Mouse (Mus musculus) forebrain, embryonic 16.5 days (tissue): Measurements from ENCODE around the gene Mapk10. TPM values are rescaled to one million over a fixed set of nuclear protein-coding genes. Genes with fewer than 3 reads are reported as not detected.
A peak's percentile ranks its signal among the peaks of the same experiment; 100 is the strongest.

Experiments
- ATAC-seq: fragments of 200-750 bp; cut with Nextera tagmentation; 2 replicates; pipeline ENCODE4 v1.8.0; 2017; ENCODE audit warnings: mild to moderate bottlenecking, moderate library complexity
- H3K27ac ChIP-seq: fragments of 300-500 bp; sonication (generic); 2 replicates; pipeline ENCODE4 v1.5.1; 2014; ENCODE audit warnings: low read length, control low read depth
- H3K27me3 ChIP-seq: fragments of 300-500 bp; sonication (generic); replicated peaks from 2 replicates; pipeline ENCODE4 v1.6.1; 2014; ENCODE audit warnings: low read length; ENCODE audit not compliant: control insufficient read depth, insufficient read depth
- H3K36me3 ChIP-seq: fragments of 300-500 bp; sonication (generic); 2 replicates; pipeline ENCODE4 v1.6.1; 2014; ENCODE audit not compliant: control insufficient read depth, insufficient read depth
- H3K4me1 ChIP-seq: fragments of 300-500 bp; sonication (generic); replicated peaks from 2 replicates; pipeline ENCODE4 v1.6.1; 2014; ENCODE audit warnings: low read length; ENCODE audit not compliant: control insufficient read depth, insufficient read depth
- H3K4me2 ChIP-seq: fragments of 300-500 bp; sonication (generic); 2 replicates; pipeline ENCODE4 v1.6.1; 2014; ENCODE audit warnings: mild to moderate bottlenecking, low read length, control low read depth
- H3K4me3 ChIP-seq: fragments of 300-500 bp; sonication (generic); replicated peaks from 2 replicates; pipeline ENCODE4 v1.5.1; 2014; ENCODE audit warnings: mild to moderate bottlenecking, low read length, control low read depth
- H3K9ac ChIP-seq: fragments of 300-500 bp; sonication (generic); replicated peaks from 2 replicates; pipeline ENCODE4 v1.6.1; 2014; ENCODE audit warnings: low read depth, low read length, control low read depth
- H3K9me3 ChIP-seq: fragments of 300-500 bp; sonication (generic); 2 replicates; pipeline ENCODE4 v1.6.1; 2016; ENCODE audit warnings: low read length; ENCODE audit not compliant: control insufficient read depth
- WGBS: fragments of 180-500 bp; shearing (Covaris S2); extraction: QIAGEN DNeasy Blood & Tissue Kit; methylation state at CpG from one replicate; pipeline ENCODE4 v1.1.7; 2014; 5-methylcytosine and 5-hydroxymethylcytosine counted together
- polyA plus RNA-seq: library from polyadenylated mRNA; unstranded; fragments of >200 nt; fragmentation: Nextera tagmentation; extraction: Ambion mirVana; gene quantifications from 2 replicates; pipeline ENCODE4 v1.2.1, GENCODE M21; 2015

Mapk10 gene
- polyA plus RNA-seq, 1 experiment from 2014 or later: 96.2 TPM

DNA sequence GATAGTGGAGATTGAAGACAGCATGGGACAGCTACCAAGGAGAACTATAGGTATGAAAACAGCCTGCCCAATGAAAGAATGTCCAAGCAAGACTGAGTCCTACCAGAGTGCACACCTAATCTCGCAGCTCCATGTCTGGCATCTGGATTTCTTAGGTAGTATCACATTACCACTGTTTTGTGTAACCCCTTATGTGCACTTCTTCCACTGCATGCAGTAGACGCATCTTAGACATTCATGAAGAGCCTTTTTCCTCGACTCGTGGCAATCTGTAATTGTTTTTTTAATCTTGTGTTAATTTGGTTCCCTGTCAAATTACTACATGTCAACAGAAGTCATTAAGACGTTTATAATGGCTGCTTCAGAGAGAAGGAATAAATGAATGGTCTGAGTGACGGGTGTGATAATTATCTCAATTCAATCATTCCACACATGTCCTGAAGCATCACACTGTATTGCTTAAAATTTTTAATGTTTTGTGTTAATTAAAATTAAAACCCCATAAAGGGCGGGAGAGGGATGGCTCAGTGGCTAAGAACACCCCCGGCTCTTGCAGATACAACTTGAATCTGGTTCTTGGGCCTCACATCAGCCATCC lies 160.7 kb downstream of the Mapk10 start:
- 28% methylated on average over 8 of the region's 8 CpGs for WGBS
- Histone ChIP-seq H3K27ac (no peak overlapping the region), H3K9ac (no peak overlapping the region), H3K4me2 (no peak overlapping the region), H3K27me3 (no peaks in the 10 kb centered on the region), H3K4me3 (no peak overlapping the region), H3K36me3 (no peaks in the 10 kb centered on the region), H3K4me1 (peaks cover 8% of the 10 kb centered on the region), H3K9me3 (no peaks in the 10 kb centered on the region)
- peak; percentile 82 for ATAC-seq

GRCm38 (mm10) chr5:103048011-103048410 lies 163.1 kb downstream of the Mapk10 start:
- Histone ChIP-seq H3K4me3 (no peak overlapping the region), H3K4me2 (no peak overlapping the region), H3K9ac (no peak overlapping the region), H3K4me1 (peaks cover 8% of the 10 kb centered on the region), H3K9me3 (no peaks in the 10 kb centered on the region), H3K27me3 (no peaks in the 10 kb centered on the region), H3K36me3 (no peaks in the 10 kb centered on the region), H3K27ac (no peak overlapping the region)
- WGBS: 91% methylated on average over 4 of the region's 4 CpGs
- ATAC-seq: no peak

- ATAC-seq: no peak
- 97% methylated on average over 3 of the region's 3 CpGs for WGBS
- H3K9me3 ChIP-seq: no peaks in the 10 kb centered on the region
Observed at GRCm38 (mm10) chr5:103037752-103038151, 173.4 kb downstream of the Mapk10 start.

DNA sequence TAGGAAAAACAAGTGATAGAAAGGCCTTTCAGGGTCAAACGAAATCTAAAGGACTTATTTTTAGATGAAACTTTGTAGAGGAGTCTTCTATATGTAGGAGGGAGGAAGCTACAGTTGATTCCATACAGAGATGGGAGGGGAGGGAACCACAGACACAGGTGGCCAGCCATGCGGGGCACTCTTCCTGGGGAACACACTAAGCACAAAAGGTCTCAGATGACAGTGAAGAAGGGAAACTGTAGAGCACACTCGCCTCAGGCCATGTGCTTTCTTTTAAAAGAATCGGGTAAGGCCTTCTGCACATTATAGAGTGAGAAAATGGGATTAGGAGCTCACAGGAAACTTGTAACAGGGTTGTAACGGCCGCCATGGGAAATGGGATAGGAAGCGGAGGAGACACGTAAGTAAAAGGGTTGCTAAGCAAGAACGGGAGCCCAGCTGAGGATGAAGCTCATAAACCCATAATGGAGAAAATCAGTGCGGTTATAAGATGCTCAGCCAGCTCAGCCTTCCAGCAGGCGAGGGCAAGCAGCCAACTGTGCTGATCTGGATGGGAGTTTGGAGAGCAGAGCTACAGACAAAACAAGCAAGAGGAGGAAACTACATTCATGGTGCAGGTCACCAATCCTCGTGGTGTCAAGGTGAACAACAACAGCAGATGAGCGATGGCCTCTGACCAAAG lies 182.1 kb downstream of the Mapk10 start:
- Histone ChIP-seq H3K36me3 (no peaks in the 10 kb centered on the region), H3K4me2 (no peak overlapping the region), H3K27me3 (no peaks in the 10 kb centered on the region), H3K27ac (peak overlapping the region; percentile 56), H3K4me1 (peaks cover 13% of the 10 kb centered on the region), H3K4me3 (no peak overlapping the region), H3K9ac (no peak overlapping the region), H3K9me3 (no peaks in the 10 kb centered on the region)
- WGBS: 53% methylated on average over 13 of the region's 13 CpGs
- ATAC-seq: peak; percentile 36; the same call in 1 of the 2 replicates

More at GRCm38 (mm10) chr5:103037752-103038151, 173.4 kb downstream of the Mapk10 start:
- no peak overlapping the region for H3K4me3 ChIP-seq
- H3K4me1 ChIP-seq: no peaks in the 10 kb centered on the region
- H3K4me2 ChIP-seq: no peak overlapping the region
- H3K36me3 ChIP-seq: no peaks in the 10 kb centered on the region
- no peaks in the 10 kb centered on the region for H3K27me3 ChIP-seq
- no peak overlapping the region for H3K9ac ChIP-seq
- H3K27ac ChIP-seq: no peak overlapping the region

- no peak for ATAC-seq
- H3K27ac ChIP-seq: peak overlapping the region; percentile 70
- no peak overlapping the region for H3K4me2 ChIP-seq
- no peak overlapping the region for H3K4me3 ChIP-seq
- H3K36me3 ChIP-seq: no peaks in the 10 kb centered on the region
- no peaks in the 10 kb centered on the region for H3K9me3 ChIP-seq
- WGBS: 66% methylated on average over 7 of the region's 7 CpGs
- peaks cover 9% of the 10 kb centered on the region for H3K4me1 ChIP-seq
- H3K9ac ChIP-seq: no peak overlapping the region
- H3K27me3 ChIP-seq: no peaks in the 10 kb centered on the region
Observed at GRCm38 (mm10) chr5:103022504-103023172, 188.5 kb downstream of the Mapk10 start.

DNA sequence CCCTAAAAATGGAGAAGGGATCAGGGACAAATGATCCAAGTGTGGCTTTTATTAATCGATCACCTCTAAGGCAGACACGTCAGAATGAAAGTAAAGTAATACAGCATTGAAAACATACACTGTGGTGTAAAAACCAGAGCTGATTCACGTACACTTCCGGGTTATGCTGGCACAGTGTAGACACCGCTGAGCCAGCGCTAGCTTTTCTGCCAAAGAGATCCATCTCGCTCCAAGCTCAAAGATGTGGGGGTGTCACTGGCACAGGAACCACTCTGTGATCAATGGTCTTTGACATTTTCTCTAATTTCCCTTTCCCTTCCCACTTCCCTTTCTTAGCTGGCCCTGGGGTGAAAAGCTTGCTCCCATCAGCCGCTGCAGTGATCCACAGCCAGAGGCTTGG lies 189.7 kb downstream of the Mapk10 start:
- Histone ChIP-seq H3K9ac (no peak overlapping the region), H3K9me3 (no peaks in the 10 kb centered on the region), H3K36me3 (no peaks in the 10 kb centered on the region), H3K4me2 (no peak overlapping the region), H3K4me1 (peaks cover 9% of the 10 kb centered on the region), H3K4me3 (no peak overlapping the region), H3K27me3 (no peaks in the 10 kb centered on the region), H3K27ac (peak overlapping the region; percentile 6; the same call in 1 of the 2 replicates)
- WGBS: 56% methylated on average over 8 of the region's 8 CpGs
- peak; percentile 72; the same call in 1 of the 2 replicates for ATAC-seq

DNA sequence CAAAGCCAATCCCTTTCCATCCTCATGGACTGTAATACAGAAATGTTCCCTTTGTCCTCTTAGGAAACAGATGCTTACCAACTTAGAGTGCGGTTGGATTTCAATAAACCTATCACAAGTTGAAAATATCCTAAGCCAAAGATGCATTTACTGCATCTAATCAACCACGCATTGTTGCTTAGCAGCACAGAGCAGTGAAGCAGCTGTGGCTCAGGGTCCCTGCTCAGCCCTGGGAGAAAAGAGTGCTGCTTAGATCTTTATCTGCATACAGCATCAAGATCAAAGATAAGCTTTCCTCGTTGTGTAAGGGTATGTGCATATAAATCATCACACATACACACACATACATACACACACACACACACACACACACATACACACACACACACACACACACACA lies 190.2 kb downstream of the Mapk10 start:
- Histone ChIP-seq H3K4me3 (no peak overlapping the region), H3K36me3 (no peaks in the 10 kb centered on the region), H3K27ac (peak overlapping the region; percentile 41; the same call in 1 of the 2 replicates), H3K9ac (0 out of 2 replicates have a peak overlapping the region, but pooled peaks have one; percentile 2), H3K4me1 (peaks cover 9% of the 10 kb centered on the region), H3K27me3 (no peaks in the 10 kb centered on the region), H3K9me3 (no peaks in the 10 kb centered on the region), H3K4me2 (no peak overlapping the region)
- peak; percentile 86 for ATAC-seq
- WGBS: 8% methylated on average over 3 of the region's 3 CpGs

DNA sequence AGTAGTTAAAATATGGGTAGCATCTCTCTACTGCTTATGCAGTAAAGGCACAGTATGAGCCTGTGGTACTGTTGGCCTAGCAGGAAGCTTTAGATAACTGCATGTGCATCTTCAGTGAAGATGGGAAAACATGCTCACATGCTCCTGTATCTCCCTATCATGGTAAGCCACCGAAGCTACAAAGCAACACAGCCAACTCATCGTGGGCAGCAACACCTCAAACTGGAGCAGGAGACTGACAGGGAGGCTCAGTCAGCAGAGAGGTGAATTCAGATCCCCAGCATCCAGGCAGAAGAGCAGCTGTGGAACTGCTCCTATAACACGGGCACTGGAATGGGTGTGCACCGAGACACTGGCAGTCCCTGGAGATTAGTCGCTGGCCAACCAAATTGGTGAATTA lies 191.0 kb downstream of the Mapk10 start:
- ATAC-seq: no peak
- H3K9me3 ChIP-seq: no peaks in the 10 kb centered on the region
- H3K4me2 ChIP-seq: no peak overlapping the region
- no peaks in the 10 kb centered on the region for H3K36me3 ChIP-seq
- H3K27me3 ChIP-seq: no peaks in the 10 kb centered on the region
- H3K4me1 ChIP-seq: peaks cover 9% of the 10 kb centered on the region
- 80% methylated on average over 5 of the region's 5 CpGs for WGBS
- no peak overlapping the region for H3K9ac ChIP-seq
- peak overlapping the region; percentile 59; the same call in 1 of the 2 replicates for H3K27ac ChIP-seq
- no peak overlapping the region for H3K4me3 ChIP-seq

- no peaks in the 10 kb centered on the region for H3K36me3 ChIP-seq
- no peak overlapping the region for H3K4me2 ChIP-seq
- H3K9me3 ChIP-seq: no peaks in the 10 kb centered on the region
- no peaks in the 10 kb centered on the region for H3K27me3 ChIP-seq
- H3K4me1 ChIP-seq: peaks cover 13% of the 10 kb centered on the region
- WGBS: 86% methylated on average over 7 of the region's 7 CpGs
- H3K4me3 ChIP-seq: no peak overlapping the region
- no peak for ATAC-seq
- H3K9ac ChIP-seq: no peak overlapping the region
- H3K27ac ChIP-seq: no peak overlapping the region
Observed at GRCm38 (mm10) chr5:103017637-103018036, 193.5 kb downstream of the Mapk10 start.
